Mouse (Mus musculus) forebrain, postnatal 0 days (tissue): ENCODE measurements around the gene Clint1. TPM values are rescaled to one million over a fixed set of nuclear protein-coding genes. Genes with fewer than 3 reads are reported as not detected.

Experiments
- ATAC-seq: fragments of 200-750 bp; cut with Nextera tagmentation; 2 replicates; pipeline ENCODE4 v1.8.0; 2017; ENCODE audit warnings: mild to moderate bottlenecking, moderate library complexity
- DNase-seq: peaks from one replicate; pipeline ENCODE4 v3.0.0-alpha.2; 2015
- H3K27ac ChIP-seq: fragments of 300-500 bp; sonication (generic); 2 replicates; pipeline ENCODE4 v1.5.1; 2014; ENCODE audit warnings: low read depth, mild to moderate bottlenecking, antibody characterized with exemption, low read length, moderate library complexity, mixed read lengths
- H3K27me3 ChIP-seq: fragments of 300-500 bp; sonication (generic); 2 replicates; pipeline ENCODE4 v1.6.1; 2014; ENCODE audit warnings: mild to moderate bottlenecking, low read length, mixed read lengths; ENCODE audit not compliant: insufficient read depth
- H3K36me3 ChIP-seq: fragments of 300-500 bp; sonication (generic); 2 replicates; pipeline ENCODE4 v1.6.1; 2014; ENCODE audit warnings: mild to moderate bottlenecking, moderate library complexity; ENCODE audit not compliant: insufficient read depth
- H3K4me1 ChIP-seq: fragments of 300-500 bp; sonication (generic); 2 replicates; pipeline ENCODE4 v1.6.1; 2014; ENCODE audit warnings: antibody characterized with exemption; ENCODE audit not compliant: insufficient read depth
- H3K4me2 ChIP-seq: fragments of 300-500 bp; sonication (generic); 2 replicates; pipeline ENCODE4 v1.6.1; 2014; ENCODE audit warnings: low read depth, mild to moderate bottlenecking, moderate library complexity
- H3K4me3 ChIP-seq: fragments of 300-500 bp; sonication (generic); 2 replicates; pipeline ENCODE4 v1.5.1; 2014; ENCODE audit warnings: low read depth, low read length, mixed read lengths
- H3K9ac ChIP-seq: fragments of 300-500 bp; sonication (generic); 2 replicates; pipeline ENCODE4 v1.6.1; 2014; ENCODE audit warnings: mild to moderate bottlenecking
- H3K9me3 ChIP-seq: fragments of 300-500 bp; sonication (generic); 2 replicates; pipeline ENCODE4 v1.6.1; 2016; ENCODE audit warnings: low read length
- CTCF ChIP-seq: sonication (generic); IDR thresholded peaks from 2 replicates; pipeline ENCODE4 v1.5.1; 2016; ENCODE audit warnings: antibody characterized with exemption, control low read depth, low read depth
- WGBS: fragments of 180-500 bp; shearing (Covaris S2); extraction: QIAGEN DNeasy Blood & Tissue Kit; methylation state at CpG from one replicate; pipeline ENCODE4 v1.1.7; 2014; 5-methylcytosine and 5-hydroxymethylcytosine counted together
- polyA plus RNA-seq: library from polyadenylated mRNA; unstranded; fragments of >200 nt; fragmentation: Nextera tagmentation; extraction: Ambion mirVana; gene quantifications from 2 replicates; pipeline ENCODE4 v1.2.1, GENCODE M21; 2015
- total RNA-seq: library from RNA; depleted of rRNA; stranded (reverse); fragments of >200 nt; gene quantifications from 2 replicates; pipeline ENCODE4 v1.2.3, GENCODE M21; 2014

Clint1 gene
- total and polyA plus RNA-seq, 2 experiments from 2014 or later: 28.8 to 32.8 TPM

GRCm38 (mm10) chr11:45847548-45847947 lies 4.3 kb upstream of the Clint1 start:
- H3K36me3 ChIP-seq: no peaks in the 10 kb centered on the region
- no peak overlapping the region for H3K4me2 ChIP-seq
- ATAC-seq: no peak
- H3K27ac ChIP-seq: no peak overlapping the region
- H3K27me3 ChIP-seq: no peaks in the 10 kb centered on the region
- no peaks in the 10 kb centered on the region for H3K4me1 ChIP-seq
- DNase-seq: no peak
- no peak overlapping the region for H3K4me3 ChIP-seq
- no peak overlapping the region for H3K9ac ChIP-seq
- H3K9me3 ChIP-seq: no peaks in the 10 kb centered on the region
- no peak for TF ChIP-seq CTCF
- 85% methylated on average over 7 of the region's 7 CpGs for WGBS

- WGBS: 89% methylated on average over 12 of the region's 12 CpGs
- Histone ChIP-seq H3K9ac (no peak overlapping the region), H3K4me2 (no peak overlapping the region), H3K36me3 (no peaks in the 10 kb centered on the region), H3K27me3 (no peaks in the 10 kb centered on the region), H3K9me3 (no peaks in the 10 kb centered on the region), H3K4me1 (0 out of 2 replicates have a peak, but pooled peaks cover 4% of the 10 kb centered on the region), H3K4me3 (no peak overlapping the region), H3K27ac (no peak overlapping the region)
- no peak for DNase-seq
- no peak for ATAC-seq
- TF ChIP-seq CTCF: no peak
Measured at GRCm38 (mm10) chr11:45848253-45848652, 3.6 kb upstream of the Clint1 start.

DNA sequence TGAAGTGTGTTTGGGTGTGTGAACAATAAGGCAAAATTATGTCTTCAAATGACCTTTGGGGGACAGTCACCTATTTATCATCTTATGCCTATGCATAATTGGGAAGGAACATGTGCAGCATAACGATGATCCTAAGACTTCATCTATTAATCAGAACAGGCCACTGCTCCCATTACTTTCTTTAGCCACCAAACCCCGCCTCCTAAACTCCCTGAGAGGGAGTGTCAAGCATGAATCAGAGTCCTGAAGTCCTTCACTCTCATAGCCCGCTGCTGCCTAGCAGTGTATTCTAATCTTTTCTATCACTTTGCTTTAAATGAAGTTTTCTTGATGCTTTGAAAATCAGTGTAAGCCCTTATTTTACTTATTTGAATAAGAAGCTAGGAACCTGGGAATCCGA lies 2.6 kb upstream of the Clint1 start:
- H3K9me3 ChIP-seq: no peaks in the 10 kb centered on the region
- no peak overlapping the region for H3K4me3 ChIP-seq
- 80% methylated on average over 4 of the region's 4 CpGs for WGBS
- H3K4me1 ChIP-seq: 0 out of 2 replicates have a peak, but pooled peaks cover 4% of the 10 kb centered on the region
- no peaks in the 10 kb centered on the region for H3K36me3 ChIP-seq
- no peaks in the 10 kb centered on the region for H3K27me3 ChIP-seq
- no peak overlapping the region for H3K9ac ChIP-seq
- no peak for TF ChIP-seq CTCF
- no peak overlapping the region for H3K4me2 ChIP-seq
- H3K27ac ChIP-seq: no peak overlapping the region
- ATAC-seq (no peak), DNase-seq (no peak)

DNA sequence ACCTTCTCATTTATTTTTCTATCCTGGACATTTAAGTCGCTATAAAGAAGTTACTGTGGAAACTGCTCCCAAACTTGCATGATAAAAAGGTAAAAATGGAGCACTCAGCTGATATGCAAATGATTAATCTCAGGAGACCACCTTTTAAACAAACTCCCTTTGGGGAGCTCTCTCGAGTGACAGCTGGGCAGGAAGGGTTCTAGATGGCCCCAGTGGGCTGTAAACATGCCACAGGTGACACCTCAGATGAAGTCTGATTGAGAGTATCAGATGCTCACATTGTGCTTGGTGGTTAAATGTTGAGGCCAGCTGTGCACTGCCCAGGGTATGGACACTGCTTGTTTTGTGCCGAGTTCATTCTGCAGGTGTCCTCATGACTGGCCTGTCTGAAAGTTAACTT lies 2.0 kb upstream of the Clint1 start:
- Histone ChIP-seq H3K4me1 (0 out of 2 replicates have a peak, but pooled peaks cover 4% of the 10 kb centered on the region), H3K27ac (no peak overlapping the region), H3K4me3 (no peak overlapping the region), H3K27me3 (no peaks in the 10 kb centered on the region), H3K9me3 (no peaks in the 10 kb centered on the region), H3K4me2 (no peak overlapping the region), H3K9ac (no peak overlapping the region), H3K36me3 (no peaks in the 10 kb centered on the region)
- 73% methylated on average over 3 of the region's 3 CpGs for WGBS
- ATAC-seq: no peak
- no peak for DNase-seq
- no peak for TF ChIP-seq CTCF

DNA sequence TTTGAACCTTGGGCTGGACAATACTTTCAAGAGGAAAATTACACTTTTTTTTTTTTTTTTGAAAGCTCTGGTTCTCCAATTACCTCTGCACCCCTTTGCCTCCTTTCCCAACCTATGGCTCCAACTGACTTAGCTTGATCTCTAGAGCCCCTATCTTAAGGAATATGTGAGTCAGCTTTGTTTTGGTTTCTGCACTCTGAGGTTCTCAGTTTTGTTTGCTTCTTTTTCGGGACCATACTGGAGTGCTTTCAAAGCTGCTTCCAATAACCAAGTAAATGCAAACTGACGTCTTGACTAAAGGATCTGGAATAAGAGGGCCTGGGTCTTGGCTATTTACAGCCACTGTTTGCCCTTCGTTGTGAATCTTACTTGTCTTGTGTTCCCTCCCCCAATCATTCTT lies 1.5 kb upstream of the Clint1 start:
- 47% methylated on average over 3 of the region's 3 CpGs for WGBS
- Histone ChIP-seq H3K36me3 (no peaks in the 10 kb centered on the region), H3K4me1 (0 out of 2 replicates have a peak, but pooled peaks cover 4% of the 10 kb centered on the region), H3K4me2 (no peak overlapping the region), H3K27ac (no peak overlapping the region), H3K4me3 (no peak overlapping the region), H3K9ac (no peak overlapping the region), H3K27me3 (no peaks in the 10 kb centered on the region), H3K9me3 (no peaks in the 10 kb centered on the region)
- no peak for TF ChIP-seq CTCF
- DNase-seq (no peak), ATAC-seq (no peak)

GRCm38 (mm10) chr11:45852124-45852994 lies 508 bp downstream of the Clint1 start:
- Histone ChIP-seq H3K9ac (peak overlapping the region; percentile 75), H3K27ac (peak overlapping the region; percentile 79), H3K36me3 (no peaks in the 10 kb centered on the region), H3K9me3 (no peaks in the 10 kb centered on the region), H3K4me1 (0 out of 2 replicates have a peak, but pooled peaks cover 4% of the 10 kb centered on the region), H3K27me3 (no peaks in the 10 kb centered on the region), H3K4me3 (peak overlapping the region; percentile 92), H3K4me2 (peak overlapping the region; percentile 84)
- no peak for TF ChIP-seq CTCF
- DNase-seq: no peak
- 4% methylated on average over 38 of the region's 58 CpGs for WGBS
- ATAC-seq: peak; percentile 69

DNA sequence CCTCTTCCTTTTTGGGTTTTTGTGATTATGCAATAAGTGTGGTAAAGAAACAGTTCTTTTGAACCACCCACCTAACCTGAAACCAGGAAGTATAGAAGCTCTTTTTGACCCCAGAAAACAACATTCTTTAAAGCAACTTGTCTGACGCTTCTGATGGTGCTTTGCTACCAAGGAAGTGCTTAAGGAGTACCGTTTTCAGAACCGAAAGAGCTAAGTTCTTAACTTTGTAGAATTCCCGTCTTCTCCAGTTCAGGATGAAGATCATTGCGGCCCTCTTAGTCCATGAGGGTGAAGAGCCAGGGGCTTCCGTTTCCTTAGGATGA lies 1.1 kb downstream of the Clint1 start:
- H3K27ac ChIP-seq: no peak overlapping the region
- no peaks in the 10 kb centered on the region for H3K9me3 ChIP-seq
- ATAC-seq (no peak), DNase-seq (no peak)
- no peak for TF ChIP-seq CTCF
- H3K36me3 ChIP-seq: no peaks in the 10 kb centered on the region
- 0 out of 2 replicates have a peak, but pooled peaks cover 4% of the 10 kb centered on the region for H3K4me1 ChIP-seq
- WGBS: 72% methylated on average over 6 of the region's 6 CpGs
- H3K4me2 ChIP-seq: peak overlapping the region; percentile 84
- peak overlapping the region; percentile 92 for H3K4me3 ChIP-seq
- no peaks in the 10 kb centered on the region for H3K27me3 ChIP-seq
- peak overlapping the region; percentile 75; the same call in 1 of the 2 replicates for H3K9ac ChIP-seq
